Comparison of ENCODE assay signal across 10 mouse cellular contexts in the genomic region with DNA sequence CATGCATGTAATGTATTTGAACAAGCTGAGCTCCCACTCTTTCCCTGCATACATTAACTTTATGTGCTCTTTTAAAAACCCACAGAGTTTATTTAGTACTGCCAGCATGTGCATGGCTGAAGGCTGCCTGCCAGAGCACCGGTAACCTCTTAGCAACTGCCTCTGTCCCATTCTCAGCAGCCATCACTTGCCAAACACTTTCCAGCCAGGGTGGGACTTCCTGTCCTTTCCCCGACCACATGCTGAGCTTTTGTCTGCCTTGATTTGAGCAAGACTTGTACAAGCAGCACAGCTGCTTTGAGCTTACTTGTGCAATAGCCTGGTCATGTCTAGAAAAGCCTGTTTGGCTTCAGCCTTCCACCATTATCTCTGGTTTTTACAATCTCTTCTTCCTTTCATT.
DNase-seq lines count a peak whose midpoint lies in the region; ATAC-seq lines count a peak whose summit lies in the region.
"Had no signal": no experiment of that assay in that cellular context is flagged by ENCODE, and none has a peak within 500 bp of the region (broad histone marks: within the 10 kb centered on the region; RNA-seq: fewer than 3 reads in every experiment).

No protein-coding gene starts in this region.

- H3K27me3 ChIP-seq in limb, embryonic 11.5 days (ENCODE audit: control insufficient read depth, insufficient read depth, low read length), result no peaks in the 10 kb centered on the region
- H3K27me3 ChIP-seq in limb, embryonic 10.5 days (ENCODE audit: low read depth, poor library complexity, severe bottlenecking), result no peaks in the 10 kb centered on the region
- no peaks in the 10 kb centered on the region for H3K27me3 ChIP-seq in forebrain, embryonic 14.5 days (replicated peaks; ENCODE audit: control insufficient read depth, insufficient read depth, low read length)
- H3K27me3 ChIP-seq in midbrain, embryonic 16.5 days (ENCODE audit: control insufficient read depth, insufficient read depth, low read depth, low read length), result no peaks in the 10 kb centered on the region

- ATAC-seq in limb, embryonic 11.5 days (ENCODE audit: insufficient number of reproducible peaks, low FRiP score, low TSS enrichment, low read depth), result no peak
- ATAC-seq in forebrain, embryonic 14.5 days, result no peak
- ATAC-seq in midbrain, embryonic 16.5 days, result peak; percentile 54; the same call in 1 of the 2 replicates

- DNase-seq in limb, embryonic 11.5 days (ENCODE audit: low spot score), result peak; percentile 22
- no peak for DNase-seq in limb, embryonic 10.5 days (ENCODE audit: low spot score)
- peak; percentile 93 for DNase-seq in ZHBTc4 (ENCODE audit: low read depth, low spot score)
- peak; percentile 35 for DNase-seq in forebrain, embryonic 14.5 days (ENCODE audit: low spot score)
- no peak for DNase-seq in adrenal gland, adult 8-10 months
- DNase-seq in urinary bladder, adult 2 months (ENCODE audit: low spot score), result no peak
- DNase-seq: adrenal gland, postnatal 25 days; cerebellum, adult 8-10 months had no signal

- 50% methylated on average over 2 of the region's 2 CpGs for WGBS in limb, embryonic 11.5 days
- 63% methylated on average over 2 of the region's 2 CpGs for WGBS in limb, embryonic 10.5 days
- 43% methylated on average over 2 of the region's 2 CpGs for WGBS in forebrain, embryonic 14.5 days
- 29% methylated on average over 2 of the region's 2 CpGs for WGBS in midbrain, embryonic 16.5 days

- H3K36me3 ChIP-seq in limb, embryonic 11.5 days (ENCODE audit: control insufficient read depth, insufficient read depth, low read length), result no peaks in the 10 kb centered on the region
- no peaks in the 10 kb centered on the region for H3K36me3 ChIP-seq in limb, embryonic 10.5 days
- H3K36me3 ChIP-seq in forebrain, embryonic 14.5 days (ENCODE audit: control insufficient read depth, insufficient read depth, low read length), result no peaks in the 10 kb centered on the region
- no peaks in the 10 kb centered on the region for H3K36me3 ChIP-seq in midbrain, embryonic 16.5 days (ENCODE audit: control insufficient read depth, insufficient read depth, low read length)
- H3K36me3 ChIP-seq: G1E had no signal

- no peaks in the 10 kb centered on the region for H3K9me3 ChIP-seq in limb, embryonic 11.5 days (ENCODE audit: control insufficient read depth, low read length)
- no peaks in the 10 kb centered on the region for H3K9me3 ChIP-seq in limb, embryonic 10.5 days (replicated peaks)
- H3K9me3 ChIP-seq in forebrain, embryonic 14.5 days (replicated peaks; ENCODE audit: control insufficient read depth, low read length), result no peaks in the 10 kb centered on the region
- no peaks in the 10 kb centered on the region for H3K9me3 ChIP-seq in midbrain, embryonic 16.5 days (replicated peaks; ENCODE audit: control insufficient read depth, low read length, poor library complexity, severe bottlenecking)
- H3K9me3 ChIP-seq: G1E had no signal

- no peak overlapping the region for H3K4me3 ChIP-seq in limb, embryonic 11.5 days (ENCODE audit: low read depth, low read length)
- no peak overlapping the region for H3K4me3 ChIP-seq in limb, embryonic 10.5 days
- H3K4me3 ChIP-seq in forebrain, embryonic 14.5 days (ENCODE audit: low read depth, low read length), result no peak overlapping the region
- H3K4me3 ChIP-seq in midbrain, embryonic 16.5 days (ENCODE audit: low read depth, low read length), result no peak overlapping the region

- H3K4me1 ChIP-seq in limb, embryonic 11.5 days (ENCODE audit: control insufficient read depth, insufficient read depth, low read length), result no peaks in the 10 kb centered on the region
- 0 out of 2 replicates have a peak, but pooled peaks cover 2% of the 10 kb centered on the region for H3K4me1 ChIP-seq in limb, embryonic 10.5 days
- no peaks in the 10 kb centered on the region for H3K4me1 ChIP-seq in forebrain, embryonic 14.5 days (ENCODE audit: control insufficient read depth, insufficient read depth, low read length)
- H3K4me1 ChIP-seq in midbrain, embryonic 16.5 days (ENCODE audit: control insufficient read depth, insufficient read depth, low read length), result 0 out of 2 replicates have a peak, but pooled peaks cover 2% of the 10 kb centered on the region

- H3K27ac ChIP-seq in limb, embryonic 11.5 days (replicated peaks; ENCODE audit: low read depth, low read length), result no peak overlapping the region
- no peak overlapping the region for H3K27ac ChIP-seq in limb, embryonic 10.5 days
- H3K27ac ChIP-seq in forebrain, embryonic 14.5 days (ENCODE audit: low read depth, low read length), result no peak overlapping the region
- H3K27ac ChIP-seq in midbrain, embryonic 16.5 days (ENCODE audit: low read length), result no peak overlapping the region

- H3K9ac ChIP-seq in limb, embryonic 11.5 days (ENCODE audit: low read length), result no peak overlapping the region
- no peak overlapping the region for H3K9ac ChIP-seq in forebrain, embryonic 14.5 days (ENCODE audit: low read length)
- no peak overlapping the region for H3K9ac ChIP-seq in midbrain, embryonic 16.5 days (ENCODE audit: low read depth, low read length)

- H3K4me2 ChIP-seq in limb, embryonic 11.5 days (ENCODE audit: low read depth, severe bottlenecking), result no peak overlapping the region
- H3K4me2 ChIP-seq in forebrain, embryonic 14.5 days (ENCODE audit: low read length), result no peak overlapping the region
- no peak overlapping the region for H3K4me2 ChIP-seq in midbrain, embryonic 16.5 days (ENCODE audit: low read length)

Comparison
In these comparisons a context has a peak if more than half of its experiments do, and no peak if none do; other contexts are left out.
1. DNase-seq: peak in limb, embryonic 11.5 days (single experiment), ZHBTc4 (single experiment) and forebrain, embryonic 14.5 days (single experiment); none in limb, embryonic 10.5 days (single experiment), adrenal gland, adult 8-10 months (single experiment) and urinary bladder, adult 2 months (single experiment).